Mouse (Mus musculus): ENCODE measurements around the gene Lrp6. TPM values are rescaled to one million over a fixed set of nuclear protein-coding genes. Genes with fewer than 3 reads are reported as not detected.
A peak's percentile ranks its signal among the peaks of the same experiment; 100 is the strongest.

The Lrp6 gene
- 10 to 100 TPM; 74.7 to 92.6 (median 89.5) TPM for total RNA-seq (2022)

DNA sequence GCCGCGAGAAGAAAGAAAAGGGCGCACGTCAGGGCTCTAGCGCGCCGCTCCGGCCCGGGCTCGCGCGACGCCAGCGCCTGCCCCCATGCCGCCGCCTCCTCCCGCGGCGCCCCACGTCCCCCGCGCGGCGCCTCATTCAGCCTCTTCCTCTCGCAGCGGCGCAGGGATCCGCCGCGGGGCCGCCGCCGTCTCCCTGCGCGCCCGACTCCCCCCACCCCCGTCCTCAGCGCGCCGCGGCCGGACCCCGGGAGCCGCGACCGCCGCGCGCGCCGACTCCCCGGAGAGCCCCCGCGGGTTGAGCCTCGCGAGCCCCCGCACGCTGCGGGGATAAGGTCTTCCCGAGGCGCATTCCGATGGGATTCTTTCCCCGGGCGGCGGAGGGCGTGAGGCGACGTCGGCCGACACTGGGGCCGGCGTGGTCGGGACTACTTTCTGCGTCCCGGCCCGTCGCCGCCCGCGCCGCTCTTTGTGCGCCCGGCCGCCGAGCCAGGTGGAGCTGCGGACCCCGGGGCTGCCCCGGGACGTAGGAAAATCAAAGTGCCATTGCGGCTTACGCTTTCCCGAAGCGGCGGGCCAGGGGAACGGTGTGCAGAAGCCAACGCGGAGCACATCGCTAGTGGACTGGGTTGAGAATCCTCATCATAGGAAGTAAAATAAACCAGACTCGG, at the start of gene Lrp6:
Gene Lrp6 (minus strand): TSS at position 148 of the 668 bp plus-strand sequence.
- DNase-seq: peak; percentile 47

DNA sequence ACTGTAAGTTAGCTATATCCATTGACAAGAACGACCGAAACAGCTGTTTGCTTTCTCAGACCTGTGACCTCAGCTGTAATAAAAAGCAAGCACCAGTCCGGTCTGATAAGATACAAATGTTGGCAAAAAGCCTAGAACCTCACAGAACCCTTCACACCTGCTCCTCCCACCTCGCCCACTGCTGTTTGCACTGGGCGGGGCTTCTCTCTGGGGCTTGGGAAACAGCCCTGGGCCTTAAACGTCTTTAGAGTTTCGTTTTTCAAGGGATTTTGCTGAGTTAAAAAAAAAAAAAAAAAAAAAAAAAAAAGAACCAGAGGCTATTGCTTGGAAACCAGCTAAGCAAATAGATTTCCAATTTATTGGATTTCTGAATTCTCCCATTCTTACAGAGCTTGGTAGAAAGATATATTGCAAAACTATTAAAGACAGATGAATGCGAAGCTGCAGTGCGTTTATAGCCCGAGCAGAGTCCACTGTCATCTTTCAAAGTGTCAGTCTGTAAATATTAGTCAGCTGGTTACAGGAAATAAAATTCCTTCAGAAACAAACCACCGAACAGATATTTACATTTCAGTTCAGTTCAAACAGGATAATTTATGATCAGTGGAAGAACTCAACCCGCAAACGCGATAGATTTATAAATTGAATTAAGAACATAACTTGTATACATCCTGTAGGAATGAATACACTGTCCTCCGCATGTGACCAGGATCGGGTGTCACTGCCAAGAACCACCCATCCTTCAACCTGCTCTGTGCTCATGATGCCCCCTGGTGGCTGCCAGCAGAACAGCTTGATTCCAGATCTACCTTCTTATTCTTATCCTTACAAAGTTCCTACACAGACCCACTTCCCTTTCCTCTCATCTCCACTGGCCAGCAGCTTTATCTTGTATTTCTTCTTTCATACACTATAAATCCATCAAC, 48.2 kb upstream of the Lrp6 start:
- peak; percentile 77 for DNase-seq

DNA sequence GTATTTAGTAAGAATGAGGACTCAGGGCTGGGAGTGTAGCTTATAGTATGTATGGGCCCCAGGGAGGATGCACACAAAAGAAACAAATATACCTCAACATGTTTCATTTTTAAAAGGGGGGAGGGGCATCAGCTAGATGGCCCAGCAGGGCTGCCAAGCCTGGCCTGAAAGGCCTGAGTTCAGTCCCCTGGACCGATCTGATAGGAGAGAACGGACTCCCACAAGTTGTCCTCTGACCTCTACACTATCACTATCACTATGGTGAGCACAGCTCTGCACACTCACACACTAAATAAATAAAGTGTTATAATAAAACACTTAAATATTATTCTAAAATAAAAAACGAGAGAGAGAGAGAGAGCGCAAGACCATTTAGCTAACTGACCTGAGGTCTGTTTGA, 47.6 kb upstream of the Lrp6 start:
- no peak for DNase-seq

DNA sequence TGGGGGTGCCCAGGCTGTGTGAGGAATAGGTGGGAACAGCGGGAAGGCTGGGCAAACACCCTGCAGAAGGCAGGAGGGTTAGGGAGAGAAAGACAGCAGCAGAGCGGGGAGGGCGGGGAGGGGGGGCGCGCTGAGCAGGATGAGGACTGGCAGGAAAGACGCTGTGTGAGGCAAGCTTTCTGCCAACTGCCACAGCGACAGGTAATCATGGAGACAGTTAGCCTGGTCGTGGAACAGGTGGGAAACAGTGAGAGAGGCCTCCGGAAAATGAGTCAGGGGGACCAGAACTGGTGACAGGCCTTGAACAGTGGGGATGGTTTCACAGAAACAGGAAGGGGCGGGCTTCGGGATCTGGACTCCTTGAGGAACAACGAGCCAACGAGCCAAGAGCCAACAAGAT, 45.1 kb upstream of the Lrp6 start:
- DNase-seq: no peak

GRCm38 (mm10) chr6:134610380-134610779, 43.6 kb upstream of the Lrp6 start:
- DNase-seq: no peak

DNA sequence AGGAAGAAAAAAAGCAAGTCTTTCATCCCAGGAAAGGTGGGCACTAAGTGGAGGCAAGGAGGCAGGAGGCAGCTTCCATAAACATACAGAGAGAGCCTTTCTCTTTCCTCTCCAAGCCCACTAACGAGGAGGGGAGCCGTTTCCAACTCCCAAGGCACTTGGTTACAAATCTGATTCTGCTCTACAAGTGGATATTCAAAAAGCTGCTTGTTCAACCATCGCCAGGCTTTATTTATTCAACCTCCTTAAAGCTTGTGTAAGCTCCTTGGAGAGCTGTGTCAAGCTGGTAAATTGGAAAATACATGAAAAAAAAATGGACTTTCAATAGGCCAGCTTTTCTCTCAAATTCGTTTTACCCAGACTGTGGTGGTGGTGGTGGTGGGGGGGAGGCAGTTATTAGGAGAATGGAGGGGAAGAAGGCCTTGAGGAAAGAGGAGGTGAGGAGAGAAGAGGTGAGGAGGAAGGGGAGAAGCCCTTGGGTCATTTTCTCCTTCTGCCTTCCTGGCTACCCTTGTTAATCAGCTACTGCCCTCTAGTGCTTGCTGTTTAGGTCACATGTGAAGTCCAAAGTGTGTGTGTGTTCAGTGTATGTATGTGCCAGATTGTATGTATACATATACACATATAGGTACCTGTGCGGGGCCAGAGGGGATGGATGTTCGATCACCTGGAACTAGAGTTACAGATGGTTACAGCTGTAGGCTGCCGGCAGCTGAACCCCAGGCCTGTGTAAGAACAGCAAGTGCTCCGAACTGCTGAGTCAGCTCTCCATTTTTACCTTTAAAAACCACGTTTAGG, 40.4 kb upstream of the Lrp6 start:
- peak; percentile 20 for DNase-seq

DNA sequence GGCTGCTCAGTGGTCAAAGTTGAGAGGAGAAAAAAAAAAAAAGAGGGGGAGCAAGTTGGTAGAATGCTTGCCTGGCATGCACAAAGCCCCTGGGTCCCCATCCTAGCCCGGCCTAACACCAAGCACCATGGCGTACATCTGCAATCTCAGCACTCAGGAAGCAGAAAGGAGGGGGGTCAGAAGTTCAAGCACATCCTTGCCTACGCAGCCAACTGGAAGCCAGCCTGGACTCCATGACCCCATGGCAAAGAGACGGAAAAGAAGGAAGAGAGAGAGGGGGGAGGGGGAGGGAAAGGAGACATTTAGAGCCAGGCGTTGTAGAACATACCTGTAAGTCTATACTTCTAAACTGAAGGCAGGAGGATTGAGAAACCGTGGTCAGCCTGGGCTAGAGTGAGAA, 39.8 kb upstream of the Lrp6 start:
- no peak for DNase-seq

GRCm38 (mm10) chr6:134605196-134605595, 38.4 kb upstream of the Lrp6 start:
- no peak for DNase-seq

DNA sequence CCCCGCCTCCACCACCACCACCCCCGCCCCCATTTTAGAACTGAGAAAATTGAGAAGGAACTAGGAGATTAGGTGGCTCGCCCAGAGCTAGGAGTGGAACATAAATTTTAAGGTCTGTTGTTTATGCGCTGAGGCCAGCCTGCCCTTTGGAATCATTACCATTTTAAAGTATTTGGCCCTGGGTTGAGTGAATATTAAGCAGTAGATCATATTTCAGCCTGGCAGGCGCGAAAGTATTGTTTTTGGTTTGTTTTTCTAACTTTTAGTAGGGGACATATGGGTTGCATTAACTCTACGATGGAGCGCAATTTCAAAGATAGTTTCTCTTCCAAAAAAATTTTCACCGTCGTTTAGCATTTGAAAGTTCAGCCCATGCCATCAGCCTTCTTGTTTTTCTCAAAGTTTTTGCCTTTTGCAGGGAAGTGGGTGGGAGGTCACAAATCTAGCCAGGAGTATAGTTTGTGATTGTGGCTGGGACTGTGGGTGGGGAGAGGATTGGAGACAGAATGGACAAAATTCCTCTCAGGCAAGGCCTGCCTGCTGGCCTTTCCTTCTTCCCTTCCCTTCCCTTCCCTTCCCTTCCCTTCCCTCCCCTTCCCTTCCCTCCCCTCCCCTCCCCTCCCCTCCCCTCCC, 35.7 kb upstream of the Lrp6 start:
- DNase-seq: no peak

DNA sequence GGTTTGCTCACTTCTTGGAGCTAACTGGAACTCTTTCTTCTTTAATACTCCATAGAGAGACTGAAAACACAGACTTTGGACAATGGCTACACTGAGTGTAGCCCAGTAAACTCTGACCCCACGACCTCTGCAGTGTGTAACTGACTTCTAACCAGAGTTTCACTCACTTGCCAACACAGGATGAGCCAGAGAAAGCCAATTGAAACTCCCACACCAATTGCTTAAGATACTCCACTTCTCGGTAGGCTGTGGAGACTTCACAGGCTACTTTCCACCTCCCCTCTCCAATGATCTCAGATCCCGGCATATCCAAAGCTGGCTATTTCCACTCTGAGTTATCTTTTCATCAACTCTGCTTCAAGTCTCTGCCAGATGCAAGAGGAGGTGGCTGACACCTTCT, 35.0 kb upstream of the Lrp6 start:
- DNase-seq: no peak

DNA sequence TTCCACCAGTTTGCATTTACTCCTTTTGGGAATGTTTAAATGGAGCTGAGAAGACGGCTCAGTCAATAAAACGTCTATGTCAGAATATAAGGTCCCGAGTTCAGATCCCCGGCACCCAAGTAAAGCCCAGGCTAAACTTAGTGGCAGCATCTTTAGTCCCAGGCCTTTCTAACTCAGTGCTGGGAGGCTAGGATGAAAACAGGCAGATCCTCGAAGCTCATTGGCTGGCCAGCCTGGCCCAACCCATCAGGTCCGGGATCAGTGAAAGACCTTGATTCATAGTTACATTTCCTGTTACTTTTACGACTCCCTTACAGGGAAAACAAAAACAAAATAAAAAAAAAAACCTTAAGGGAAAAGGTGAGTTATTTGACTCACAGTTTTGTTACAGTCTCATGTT, 34.4 kb upstream of the Lrp6 start:
- no peak for DNase-seq

- no peak for DNase-seq
These were observed 32.5 kb upstream of the Lrp6 start for GRCm38 (mm10) chr6:134599239-134599638.

- no peak for DNase-seq
These were observed 31.0 kb upstream of the Lrp6 start for GRCm38 (mm10) chr6:134597651-134598229.

DNA sequence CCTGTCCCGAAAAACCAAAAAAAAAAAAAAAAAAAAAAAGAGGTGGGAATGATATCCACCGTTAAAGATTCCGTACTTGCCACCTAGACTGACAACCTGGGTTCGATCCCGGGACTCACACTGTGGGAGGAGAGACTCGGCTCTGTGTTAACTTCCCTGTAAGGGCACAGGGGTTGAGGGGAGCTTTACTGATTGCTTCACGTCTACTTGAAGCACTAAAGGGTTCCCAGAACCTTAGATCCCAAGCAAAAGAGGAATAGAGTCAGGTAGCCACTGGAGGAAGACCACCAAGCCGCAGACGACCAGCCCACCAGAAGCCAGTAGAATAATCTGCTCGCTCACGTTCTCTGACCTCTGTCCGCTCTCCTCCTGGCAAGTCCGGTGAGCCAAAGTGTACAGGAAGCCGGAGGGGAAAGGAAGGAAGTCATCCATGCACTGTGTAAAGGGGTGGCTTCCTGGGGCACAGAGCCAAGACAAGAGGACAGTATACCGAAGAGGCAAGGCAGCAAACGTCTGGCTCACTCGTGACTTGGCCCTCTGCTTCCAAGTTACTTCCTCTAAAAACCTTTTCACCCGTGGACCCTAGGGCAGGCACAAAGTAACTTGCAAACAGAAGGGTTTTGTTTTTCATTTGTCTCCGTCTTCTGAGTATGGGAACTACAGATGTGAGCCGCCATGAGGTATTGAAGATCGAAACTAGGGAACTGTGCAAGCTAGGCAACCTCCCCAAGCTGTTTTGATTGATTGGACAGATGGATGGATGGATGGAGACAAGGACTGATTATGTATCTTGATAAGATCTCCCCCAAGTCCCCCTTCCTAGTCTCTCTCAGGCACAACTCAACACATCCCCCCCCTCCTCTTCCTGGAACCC, 28.0 kb upstream of the Lrp6 start:
- DNase-seq: peak; percentile 42

GRCm38 (mm10) chr6:134591614-134592013, 24.8 kb upstream of the Lrp6 start:
- no peak for DNase-seq

DNA sequence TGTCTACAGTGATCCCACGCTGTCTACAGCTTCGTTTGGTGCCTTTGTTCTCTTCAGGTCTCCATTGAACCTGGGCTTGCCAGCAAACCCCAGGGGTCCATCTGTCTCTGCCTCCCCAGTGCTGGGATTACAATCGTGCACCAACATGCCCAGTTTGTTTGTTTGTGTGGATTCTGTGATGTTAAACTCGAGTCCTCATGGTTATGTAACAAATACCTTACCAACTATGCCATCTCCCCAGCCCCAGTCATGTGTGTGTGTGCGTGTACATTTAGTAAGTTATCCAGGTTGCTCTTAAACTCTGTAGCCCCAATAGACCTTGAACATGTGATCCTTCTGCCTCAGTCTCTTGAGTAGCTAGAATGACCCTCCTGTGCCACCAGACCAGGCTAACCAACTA, 19.5 kb upstream of the Lrp6 start:
- DNase-seq: no peak

- no peak for DNase-seq
These were observed 17.9 kb upstream of the Lrp6 start for GRCm38 (mm10) chr6:134584616-134585015.

GRCm38 (mm10) chr6:134582110-134582509, 15.3 kb upstream of the Lrp6 start:
- no peak for DNase-seq

- DNase-seq: no peak
These were observed 12.7 kb upstream of the Lrp6 start for GRCm38 (mm10) chr6:134579506-134579905.

DNA sequence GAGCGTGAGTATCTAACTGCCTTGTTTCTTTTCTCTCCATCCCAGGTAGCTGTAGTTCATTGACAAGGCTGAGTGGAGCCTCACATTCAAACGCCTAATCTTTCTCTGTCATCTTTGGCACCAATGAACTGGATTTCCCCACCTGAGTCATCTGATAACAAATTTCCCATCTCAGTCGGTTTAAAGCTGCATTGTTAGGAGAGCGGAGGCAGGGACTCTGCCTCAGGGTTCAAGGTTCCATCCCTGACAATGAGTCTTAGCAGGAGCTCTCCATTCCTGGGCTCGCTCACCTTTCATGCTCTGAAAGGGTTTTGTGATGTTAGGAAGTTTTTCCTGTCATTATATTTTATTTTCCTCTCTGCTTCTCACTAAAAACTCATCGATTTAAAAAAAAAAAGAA, 11.3 kb upstream of the Lrp6 start:
- DNase-seq: no peak

DNA sequence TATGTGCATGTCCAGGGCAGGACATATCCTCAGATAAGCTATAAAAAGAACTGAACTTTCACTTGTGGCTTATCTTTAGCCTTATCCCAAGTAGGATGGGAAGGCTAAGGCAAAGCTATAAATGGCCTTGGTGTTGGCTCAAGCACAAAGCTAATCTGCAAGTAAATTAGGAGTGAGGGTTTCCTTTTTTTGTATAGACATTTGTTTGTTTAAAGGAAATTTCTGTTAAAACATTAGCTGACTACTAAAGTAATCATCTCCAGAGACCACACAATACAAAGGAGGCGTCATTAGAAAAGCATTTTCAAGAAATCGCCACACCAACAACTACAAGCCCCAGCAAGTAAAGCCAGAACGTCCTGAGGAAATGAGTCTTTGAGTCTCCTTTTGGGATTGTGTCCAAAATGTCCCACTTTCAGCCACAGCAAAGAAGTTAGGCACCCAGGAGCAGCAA, 8.6 kb upstream of the Lrp6 start:
- DNase-seq: no peak

Measured in adrenal gland, adult 8-10 months (tissue).